Mouse (Mus musculus) right cerebral cortex, postnatal 14 days (tissue): ENCODE results near the gene Ackr2.

ENCODE experiments used
- DNase-seq: peaks from one replicate; pipeline ENCODE4 v3.0.0; 2022

Ackr2 gene

DNA sequence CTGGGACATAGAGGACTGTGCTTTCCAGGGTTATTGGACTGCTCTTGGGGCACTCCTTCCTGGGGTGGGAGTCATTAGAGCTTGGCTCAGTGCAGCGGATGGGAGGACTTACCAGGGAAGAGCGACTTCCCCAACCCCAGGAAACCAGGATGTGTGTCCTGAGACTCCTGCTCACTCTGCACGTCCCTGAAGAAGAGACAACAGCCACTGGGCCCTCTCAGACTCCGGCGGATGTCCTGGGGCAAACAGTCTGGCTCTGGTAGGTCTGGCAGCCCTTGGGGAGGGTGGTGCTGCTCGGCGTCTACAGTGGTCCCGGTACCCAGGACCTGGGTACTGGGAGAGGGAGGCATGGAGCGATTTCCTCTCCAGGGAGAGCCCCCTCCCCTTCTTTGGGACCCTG, at the start of gene Ackr2:
TSS of gene Ackr2 (plus strand) at position 111 of the 400 bp plus-strand sequence.
- no peak for DNase-seq

GRCm38 (mm10) chr9:121854246-121854645, 43.9 kb upstream of the Ackr2 start:
- DNase-seq, result no peak

- no peak for DNase-seq
Measured at GRCm38 (mm10) chr9:121856649-121857416, 41.3 kb upstream of the Ackr2 start.

DNA sequence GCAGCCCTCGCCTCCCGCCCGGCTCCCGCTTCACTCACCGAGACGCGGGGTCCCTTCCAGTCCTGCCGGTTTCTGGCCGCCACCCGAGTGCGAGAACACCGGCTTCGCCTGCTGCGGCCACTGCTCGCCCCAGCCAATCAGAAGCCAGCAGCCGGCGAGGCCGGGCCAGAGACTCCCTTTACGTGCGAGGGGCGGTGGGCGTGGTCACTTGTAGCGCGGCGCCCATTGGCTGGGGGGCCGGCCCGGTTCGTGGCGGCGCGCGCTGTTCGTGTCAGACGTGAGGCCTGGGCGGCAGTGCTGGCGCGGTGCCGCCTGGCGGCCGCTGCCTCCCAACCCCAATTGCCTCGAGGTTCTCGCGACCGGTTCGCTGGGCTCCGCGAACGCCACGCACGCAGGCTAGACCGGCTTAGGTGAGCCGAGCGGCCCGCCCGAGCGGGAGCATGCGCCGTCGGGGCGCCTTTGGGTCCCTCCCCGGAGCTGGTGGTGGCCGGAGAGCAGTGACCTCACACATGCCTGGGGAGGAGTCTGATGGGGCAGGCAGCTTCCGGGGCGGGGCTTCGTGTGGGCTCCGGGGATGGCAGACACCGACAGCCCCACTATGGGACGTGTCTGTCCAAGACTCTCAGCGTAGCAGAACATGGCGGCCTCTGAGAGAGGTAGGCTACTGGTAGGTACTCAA, 40.5 kb upstream of the Ackr2 start:
- peak; percentile 99 for DNase-seq

DNA sequence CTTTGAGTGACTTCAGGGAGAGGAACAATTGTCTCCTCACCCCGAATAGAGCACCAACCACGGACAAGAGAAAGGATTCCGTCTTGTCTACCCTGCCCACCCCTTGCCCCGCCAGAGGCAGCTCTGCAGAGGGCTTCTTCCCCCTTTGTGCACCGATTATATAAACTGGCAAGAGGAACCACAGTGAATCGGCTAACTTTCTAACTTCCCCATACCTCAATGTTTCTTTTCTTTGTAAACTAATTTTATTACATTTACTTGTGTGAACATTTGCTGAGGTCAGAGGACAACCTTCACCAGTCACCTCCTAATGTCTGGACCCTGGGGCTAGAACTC, 40.0 kb upstream of the Ackr2 start, which contains the start of gene Higd1a:
TSS of gene Higd1a (minus strand) at position 210 of the 336 bp plus-strand sequence.
- DNase-seq, result no peak

- DNase-seq, result no peak
Measured at GRCm38 (mm10) chr9:121859345-121859744, 38.8 kb upstream of the Ackr2 start.

GRCm38 (mm10) chr9:121860921-121861320, 37.2 kb upstream of the Ackr2 start:
- no peak for DNase-seq

- DNase-seq, result no peak
Measured at GRCm38 (mm10) chr9:121864837-121865236, 33.3 kb upstream of the Ackr2 start.

- no peak for DNase-seq
Measured at GRCm38 (mm10) chr9:121865425-121866008, 32.6 kb upstream of the Ackr2 start.

DNA sequence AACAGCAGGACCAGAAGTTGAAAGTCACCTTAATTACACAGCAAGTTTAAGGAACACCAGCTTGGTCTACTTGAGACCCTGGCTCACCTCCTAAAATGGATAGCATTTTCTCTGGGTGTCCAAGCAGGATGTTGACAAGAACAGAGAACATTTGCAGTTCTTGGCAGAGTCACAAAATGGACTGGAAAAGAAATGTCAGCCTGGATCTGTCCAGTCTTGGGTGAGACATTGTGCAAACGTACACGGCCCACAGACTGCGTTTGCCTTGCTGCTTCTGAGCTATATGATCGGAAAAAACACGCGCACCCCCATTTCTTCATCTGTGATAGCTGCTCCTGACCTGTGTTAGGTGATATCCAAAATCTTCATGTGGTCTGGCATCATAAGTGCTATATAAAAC, 30.5 kb upstream of the Ackr2 start:
- no peak for DNase-seq

GRCm38 (mm10) chr9:121868236-121868635, 29.9 kb upstream of the Ackr2 start:
- no peak for DNase-seq

- no peak for DNase-seq
Measured at GRCm38 (mm10) chr9:121869432-121869831, 28.7 kb upstream of the Ackr2 start.

GRCm38 (mm10) chr9:121869973-121870515, 28.1 kb upstream of the Ackr2 start:
- DNase-seq, result no peak

DNA sequence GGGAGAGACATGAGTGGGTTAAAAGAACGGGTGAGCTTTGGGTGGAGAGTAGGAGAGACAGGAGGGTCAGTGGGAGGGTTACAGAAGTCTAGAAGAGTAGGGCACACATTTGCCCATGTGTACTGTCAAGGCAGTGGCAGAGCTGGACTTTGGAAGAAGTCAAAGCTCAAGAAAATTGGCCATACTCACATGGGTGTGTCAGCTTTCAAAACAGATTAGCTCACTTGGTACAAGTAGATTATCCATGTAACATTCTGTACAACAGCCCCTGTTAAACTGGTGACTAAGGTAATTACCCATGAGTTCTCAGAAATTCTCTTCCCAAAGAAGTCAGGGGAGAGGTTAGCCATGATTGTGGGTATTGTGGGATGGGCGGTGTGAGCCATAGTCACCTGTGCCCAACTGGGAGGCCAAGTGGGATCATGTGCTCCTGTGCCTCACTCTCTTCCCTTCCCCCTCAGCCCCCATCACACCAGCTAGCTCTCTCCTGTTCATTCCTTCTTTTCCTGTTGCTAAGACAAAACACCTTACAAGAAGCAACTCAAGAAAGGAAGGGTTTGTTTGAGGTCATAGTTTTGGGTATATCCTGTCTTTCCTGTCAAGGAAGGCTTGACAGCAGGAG, 26.0 kb upstream of the Ackr2 start:
- no peak for DNase-seq

DNA sequence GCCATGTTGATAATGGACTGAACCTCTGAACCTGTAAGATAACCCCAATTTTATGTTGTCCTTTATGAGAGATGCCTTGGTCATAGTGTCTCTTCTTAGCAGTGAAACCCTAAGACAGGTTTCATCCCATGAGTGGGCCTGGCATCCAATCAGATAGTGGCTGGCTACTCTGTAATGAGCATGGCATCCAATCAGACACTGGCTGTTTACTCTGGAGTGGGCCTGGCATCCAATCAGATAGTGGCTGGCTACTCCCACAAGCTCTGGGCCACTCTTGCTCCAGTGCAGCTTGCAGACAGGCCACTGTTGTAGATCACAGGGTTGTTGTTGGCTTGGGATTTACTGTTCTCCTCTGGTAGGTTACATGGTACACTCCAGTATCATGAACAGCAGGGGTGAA, 24.6 kb upstream of the Ackr2 start:
- no peak for DNase-seq

GRCm38 (mm10) chr9:121877052-121877740, 21.0 kb upstream of the Ackr2 start:
- peak; percentile 49 for DNase-seq

DNA sequence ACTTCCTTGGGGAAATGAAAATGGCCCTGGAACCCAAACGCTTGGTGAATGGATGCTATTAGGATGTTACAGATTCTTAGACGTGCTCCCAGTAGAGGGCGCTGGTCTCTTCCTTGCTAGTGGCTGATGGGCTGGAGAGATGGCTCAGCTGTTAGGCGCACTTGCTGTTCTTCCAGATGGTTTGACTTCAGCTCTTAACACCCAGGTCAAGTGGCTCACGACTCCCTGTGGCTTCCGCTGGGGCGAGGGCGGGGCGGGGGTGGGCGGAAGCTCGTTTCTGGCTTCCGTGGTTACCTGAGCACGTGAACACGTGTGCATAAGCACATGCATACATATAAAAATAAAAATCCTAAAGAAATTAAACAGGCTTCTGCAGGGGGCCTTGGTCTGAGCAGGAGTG, 17.3 kb upstream of the Ackr2 start:
- DNase-seq, result peak; percentile 85

- peak; percentile 29 for DNase-seq
Measured at GRCm38 (mm10) chr9:121881301-121881700, 16.9 kb upstream of the Ackr2 start.

GRCm38 (mm10) chr9:121882015-121882457, 16.1 kb upstream of the Ackr2 start:
- DNase-seq, result no peak

- DNase-seq, result no peak
Measured at GRCm38 (mm10) chr9:121889927-121890440, 8.2 kb upstream of the Ackr2 start.

GRCm38 (mm10) chr9:121890441-121890941, 7.7 kb upstream of the Ackr2 start:
- DNase-seq, result peak; percentile 29

DNA sequence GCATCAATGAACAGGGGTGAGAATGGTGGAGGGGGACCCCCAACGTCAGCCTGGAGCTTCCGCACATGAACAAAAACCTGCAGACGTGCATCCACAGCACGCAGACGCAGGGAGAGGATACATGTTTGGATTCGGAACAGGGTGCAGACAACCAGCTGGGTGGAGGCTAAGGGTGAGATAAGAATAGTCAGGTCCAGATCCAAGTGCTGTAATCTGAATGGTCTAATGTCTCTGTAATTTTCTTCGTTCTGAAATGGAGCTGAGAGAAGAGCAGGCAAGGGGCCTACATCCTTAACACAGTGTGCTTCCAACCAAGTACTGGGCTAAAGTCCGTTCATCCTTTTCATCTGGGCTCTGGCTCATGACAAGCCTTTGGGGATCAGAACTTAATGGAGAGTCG, 6.9 kb upstream of the Ackr2 start:
- no peak for DNase-seq
